Mouse (Mus musculus) embryonic facial prominence, embryonic 15.5 days (tissue): ENCODE results near the gene Chst5. TPM values are rescaled to one million over a fixed set of nuclear protein-coding genes. Genes with fewer than 3 reads are reported as not detected.
"Not testable (repeated sequence)": the region's sequence is repeated elsewhere in the genome, so short reads cannot be mapped to it uniquely, and the experiment has no call there.

Experiments used
- ATAC-seq: fragments of 200-750 bp; cut with Nextera tagmentation; 2 replicates; pipeline ENCODE4 v1.8.0; 2017; ENCODE audit warnings: low read depth, moderate TSS enrichment; ENCODE audit not compliant: insufficient number of reproducible peaks, low FRiP score, low TSS enrichment
- H3K27ac ChIP-seq: fragments of 300-500 bp; sonication (generic); replicated peaks from 2 replicates; pipeline ENCODE4 v1.5.1; 2015; ENCODE audit warnings: mild to moderate bottlenecking, inconsistent platforms
- H3K27me3 ChIP-seq: fragments of 300-500 bp; sonication (generic); 2 replicates; pipeline ENCODE4 v1.6.1; 2015; ENCODE audit warnings: inconsistent platforms
- H3K36me3 ChIP-seq: fragments of 300-500 bp; sonication (generic); 2 replicates; pipeline ENCODE4 v1.6.1; 2015; ENCODE audit warnings: mild to moderate bottlenecking, inconsistent platforms
- H3K4me1 ChIP-seq: fragments of 300-500 bp; sonication (generic); 2 replicates; pipeline ENCODE4 v1.6.1; 2015; ENCODE audit warnings: inconsistent platforms
- H3K4me2 ChIP-seq: fragments of 300-500 bp; sonication (generic); replicated peaks from 2 replicates; pipeline ENCODE4 v1.6.1; 2015; ENCODE audit warnings: mild to moderate bottlenecking, inconsistent platforms
- H3K4me3 ChIP-seq: fragments of 300-500 bp; sonication (generic); replicated peaks from 2 replicates; pipeline ENCODE4 v1.5.1; 2015; ENCODE audit warnings: mild to moderate bottlenecking, inconsistent platforms
- H3K9ac ChIP-seq: fragments of 300-500 bp; sonication (generic); 2 replicates; pipeline ENCODE4 v1.6.1; 2015; ENCODE audit warnings: inconsistent platforms
- H3K9me3 ChIP-seq: fragments of 300-500 bp; sonication (generic); replicated peaks from 2 replicates; pipeline ENCODE4 v1.6.1; 2016; ENCODE audit warnings: inconsistent platforms
- WGBS: fragments of 180-500 bp; shearing (Covaris S2); methylation state at CpG from one replicate; pipeline ENCODE4 v1.1.7; 2015; 5-methylcytosine and 5-hydroxymethylcytosine counted together
- polyA plus RNA-seq: library from polyadenylated mRNA; unstranded; fragments of >200 nt; fragmentation: Nextera tagmentation; extraction: Ambion mirVana; gene quantifications from 2 replicates; pipeline ENCODE4 v1.2.1, GENCODE M21; 2015

Chst5 gene
- polyA plus RNA-seq, 1 experiment from 2014 or later, result 5.8 TPM

GRCm38 (mm10) chr8:111940171-111941100, 30.2 kb upstream of the Chst5 start, which contains the start of gene Gabarapl2:
Gene Gabarapl2, plus strand, starts transcription at chr8:111940703.
- H3K4me2 ChIP-seq, result peak within 1 kb of the TSS; percentile 94
- WGBS, result under 1% methylated on average over 65 of the region's 65 CpGs
- peaks cover 21% of the 10 kb centered on the region for H3K4me1 ChIP-seq
- peak within 1 kb of the TSS; percentile 79 for H3K27ac ChIP-seq
- ATAC-seq, result peak; percentile 98
- no peaks in the 10 kb centered on the region for H3K9me3 ChIP-seq
- H3K9ac ChIP-seq, result peak within 1 kb of the TSS; percentile 70
- peak within 1 kb of the TSS; percentile 99 for H3K4me3 ChIP-seq
- peaks cover 27% of the 10 kb centered on the region for H3K36me3 ChIP-seq
- H3K27me3 ChIP-seq, result no peaks in the 10 kb centered on the region

- WGBS, result 11% methylated on average over 10 of the region's 10 CpGs
- ATAC-seq, result 0 out of 2 replicates have a peak, but pooled peaks have one; percentile 43
- no peaks in the 10 kb centered on the region for H3K27me3 ChIP-seq
- peaks cover 21% of the 10 kb centered on the region for H3K4me1 ChIP-seq
- peak overlapping the region; percentile 28 for H3K9ac ChIP-seq
- peaks cover 22% of the 10 kb centered on the region for H3K36me3 ChIP-seq
- H3K4me2 ChIP-seq, result peak overlapping the region; percentile 94
- no peaks in the 10 kb centered on the region for H3K9me3 ChIP-seq
- H3K27ac ChIP-seq, result no peak overlapping the region
- H3K4me3 ChIP-seq, result peak overlapping the region; percentile 99
Measured at GRCm38 (mm10) chr8:111939516-111940142, 29.4 kb upstream of the Chst5 start.

- not testable (repeated sequence) for H3K27ac ChIP-seq, H3K4me3 ChIP-seq, ATAC-seq, H3K9me3 ChIP-seq, H3K9ac ChIP-seq, H3K4me2 ChIP-seq, H3K36me3 ChIP-seq, H3K27me3 ChIP-seq
- 82% methylated on average over 9 of the region's 9 CpGs for WGBS
- peaks cover 21% of the 10 kb centered on the region for H3K4me1 ChIP-seq
Measured at GRCm38 (mm10) chr8:111938076-111938985, 28.1 kb upstream of the Chst5 start.

DNA sequence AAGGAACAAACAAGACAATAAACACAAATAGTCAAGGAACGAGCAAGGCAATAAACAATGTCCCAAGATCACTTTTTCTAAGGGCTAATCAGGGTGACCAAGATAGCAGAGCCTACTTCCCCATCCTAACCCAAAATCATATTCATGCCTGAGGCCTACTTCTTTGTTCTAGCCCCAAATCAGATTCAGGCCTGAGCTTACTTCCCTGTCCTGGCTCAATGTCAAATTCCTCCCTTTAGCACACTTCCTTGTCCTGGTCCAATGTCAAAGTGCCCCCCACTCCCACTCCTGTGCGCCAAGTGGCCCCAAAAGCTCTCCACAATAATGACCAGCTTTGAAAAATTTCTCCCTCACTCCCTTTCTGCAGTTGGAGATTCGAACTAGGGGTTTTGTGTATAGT, 26.9 kb upstream of the Chst5 start:
- Histone ChIP-seq H3K27ac (no peak overlapping the region), H3K9me3 (no peaks in the 10 kb centered on the region), H3K4me2 (no peak overlapping the region), H3K36me3 (0 out of 2 replicates have a peak, but pooled peaks cover 3% of the 10 kb centered on the region), H3K4me3 (no peak overlapping the region), H3K9ac (no peak overlapping the region), H3K27me3 (no peaks in the 10 kb centered on the region), H3K4me1 (peaks cover 31% of the 10 kb centered on the region)
- ATAC-seq, result no peak
- 78% methylated on average over 3 of the region's 3 CpGs for WGBS

- H3K4me2 ChIP-seq, result peak overlapping the region; percentile 91; the same call in 1 of the 2 replicates
- H3K9me3 ChIP-seq, result no peaks in the 10 kb centered on the region
- ATAC-seq, result no peak
- no peak overlapping the region for H3K9ac ChIP-seq
- no peaks in the 10 kb centered on the region for H3K36me3 ChIP-seq
- H3K4me3 ChIP-seq, result no peak overlapping the region
- H3K27me3 ChIP-seq, result no peaks in the 10 kb centered on the region
- H3K4me1 ChIP-seq, result peaks cover 16% of the 10 kb centered on the region
- 90% methylated on average over 2 of the region's 2 CpGs for WGBS
- no peak overlapping the region for H3K27ac ChIP-seq
Measured at GRCm38 (mm10) chr8:111934201-111934600, 24.0 kb upstream of the Chst5 start.

GRCm38 (mm10) chr8:111933348-111934076, 23.3 kb upstream of the Chst5 start, which contains the start of gene Tmem231:
Gene Tmem231, minus strand, starts transcription at chr8:111933881.
- Histone ChIP-seq H3K27me3 (no peaks in the 10 kb centered on the region), H3K9me3 (no peaks in the 10 kb centered on the region), H3K36me3 (no peaks in the 10 kb centered on the region), H3K9ac (peak within 1 kb of the TSS; percentile 61), H3K4me2 (peak within 1 kb of the TSS; percentile 91), H3K4me1 (peaks cover 16% of the 10 kb centered on the region), H3K4me3 (peak within 1 kb of the TSS; percentile 80), H3K27ac (peak within 1 kb of the TSS; percentile 85)
- WGBS, result under 1% methylated on average over 53 of the region's 53 CpGs
- peak; percentile 98 for ATAC-seq

GRCm38 (mm10) chr8:111932580-111933336, 22.5 kb upstream of the Chst5 start:
- no peaks in the 10 kb centered on the region for H3K9me3 ChIP-seq
- 25% methylated on average over 19 of the region's 19 CpGs for WGBS
- peak; percentile 77 for ATAC-seq
- no peaks in the 10 kb centered on the region for H3K27me3 ChIP-seq
- peak overlapping the region; percentile 91 for H3K4me2 ChIP-seq
- H3K4me3 ChIP-seq, result peak overlapping the region; percentile 80
- H3K4me1 ChIP-seq, result peaks cover 16% of the 10 kb centered on the region
- no peaks in the 10 kb centered on the region for H3K36me3 ChIP-seq
- peak overlapping the region; percentile 61 for H3K9ac ChIP-seq
- peak overlapping the region; percentile 85 for H3K27ac ChIP-seq

- Histone ChIP-seq H3K27me3 (no peaks in the 10 kb centered on the region), H3K9ac (no peak overlapping the region), H3K36me3 (no peaks in the 10 kb centered on the region), H3K4me2 (no peak overlapping the region), H3K9me3 (no peaks in the 10 kb centered on the region), H3K4me3 (no peak overlapping the region), H3K4me1 (peaks cover 16% of the 10 kb centered on the region), H3K27ac (no peak overlapping the region)
- no peak for ATAC-seq
- WGBS, result 47% methylated on average over 16 of the region's 16 CpGs
Measured at GRCm38 (mm10) chr8:111931721-111932120, 21.5 kb upstream of the Chst5 start.

DNA sequence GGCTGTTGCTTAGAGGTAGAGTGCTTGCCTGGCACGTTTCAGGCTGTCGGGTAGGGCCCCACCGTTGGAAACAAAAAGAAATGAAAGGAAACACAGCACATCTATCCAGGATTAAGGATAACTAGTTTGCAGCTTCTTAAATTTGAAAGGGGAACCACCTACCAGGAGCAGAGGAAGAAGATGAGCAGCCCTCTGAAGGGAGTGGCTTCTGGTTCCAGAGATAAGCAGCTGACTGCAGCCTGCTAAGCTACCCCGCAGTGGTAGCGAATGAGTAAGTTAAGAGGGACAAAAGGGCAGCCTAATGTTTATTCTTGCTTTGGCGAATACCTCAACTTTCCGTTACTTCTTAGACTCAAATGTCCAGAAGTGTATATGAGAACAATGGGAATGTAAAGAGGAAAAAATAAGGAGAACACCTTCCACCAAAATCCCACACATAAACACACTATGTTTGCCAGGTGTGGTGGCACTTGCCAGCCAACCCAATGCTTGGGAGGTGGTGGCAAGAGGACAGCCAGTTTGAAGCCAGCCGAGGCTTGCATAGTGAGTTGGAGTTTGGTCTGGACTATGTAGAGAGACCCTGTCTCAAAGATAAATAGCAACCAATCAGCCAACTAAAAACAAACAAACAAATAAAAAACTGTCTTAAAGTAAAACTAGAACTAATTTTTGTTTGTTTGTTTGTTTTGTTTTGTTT, 19.5 kb upstream of the Chst5 start:
- peaks cover 16% of the 10 kb centered on the region for H3K4me1 ChIP-seq
- H3K9ac ChIP-seq, result no peak overlapping the region
- no peak for ATAC-seq
- no peaks in the 10 kb centered on the region for H3K9me3 ChIP-seq
- H3K36me3 ChIP-seq, result no peaks in the 10 kb centered on the region
- no peak overlapping the region for H3K4me2 ChIP-seq
- H3K27ac ChIP-seq, result no peak overlapping the region
- WGBS, result 78% methylated on average over 8 of the region's 8 CpGs
- H3K4me3 ChIP-seq, result no peak overlapping the region
- H3K27me3 ChIP-seq, result no peaks in the 10 kb centered on the region
